In genomic region chr16:76532928-76533217, GRCm38 (mm10) we compare ENCODE assay signal across 11 mouse cellular contexts.
A peak's percentile ranks its signal among the peaks of the same experiment; 100 is the strongest.
DNase-seq lines count a peak whose midpoint lies in the region; ATAC-seq and TF ChIP-seq lines count a peak whose summit lies in the region.
"Had no signal": no experiment of that assay in that cellular context is flagged by ENCODE, and none has a peak within 500 bp of the region (broad histone marks: within the 10 kb centered on the region; RNA-seq: fewer than 3 reads in every experiment).

No protein-coding gene starts in this region.

- 40% methylated on average over 8 of the region's 8 CpGs for WGBS in lung, embryonic 14.5 days

- H3K9me3 ChIP-seq in lung, embryonic 14.5 days (ENCODE audit: low read depth, low read length) = no peaks in the 10 kb centered on the region
- H3K9me3 ChIP-seq in MEL (replicated peaks; ENCODE audit: insufficient read depth, low read length) = no peaks in the 10 kb centered on the region
- H3K9me3 ChIP-seq: hindbrain, embryonic 10.5 days had no signal

- no peaks in the 10 kb centered on the region for H3K36me3 ChIP-seq in lung, embryonic 14.5 days (ENCODE audit: insufficient read depth)
- peaks cover 0 to 5% of the 10 kb centered on the region in 2 experiments; a peak in 2 of 4 replicates for H3K36me3 ChIP-seq in MEL (ENCODE audit: control insufficient read depth in 1 of 2, insufficient read depth in 2 of 2, low read length in 2 of 2)
- H3K36me3 ChIP-seq: hindbrain, embryonic 10.5 days had no signal

- H3K9ac ChIP-seq in lung, embryonic 14.5 days = no peak overlapping the region
- no peak overlapping the region for H3K9ac ChIP-seq in MEL (ENCODE audit: control insufficient read depth, low read depth, low read length, poor library complexity, severe bottlenecking)

- peak; percentile 43 for DNase-seq in lung, embryonic 14.5 days
- DNase-seq in lung, postnatal 10 days = no peak
- peak; percentile 86 for DNase-seq in MEL (ENCODE audit: low read depth, low spot score)
- peak; percentile 76 for DNase-seq in kidney, adult 9 months
- no peak for DNase-seq in adrenal gland, postnatal 36 days
- no peak for DNase-seq in left cerebral cortex, postnatal 10 days (ENCODE audit: extremely low spot score in 1 of 2, low spot score in 2 of 2)
- no peak for DNase-seq in cerebellum, adult 11-12 months
- DNase-seq: adrenal gland, postnatal 14 days; cerebellum, postnatal 10 days had no signal

- TF ChIP-seq CTCF in lung, embryonic 14.5 days (IDR thresholded peaks at IDR 0.05; ENCODE audit: low read depth) = no peak
- no peak for TF ChIP-seq CTCF in MEL (IDR thresholded peaks at IDR 0.05 in 2 of 3, conservative IDR thresholded peaks at IDR 0.05 in 1 of 3; ENCODE audit: control insufficient read depth in 1 of 3, insufficient read depth in 1 of 3, low read depth in 2 of 3, low read length in 3 of 3, poor library complexity in 1 of 3, severe bottlenecking in 1 of 3)

- TF ChIP-seq EP300 in MEL (IDR thresholded peaks at IDR 0.05; ENCODE audit: low read depth in 1 of 2, low read length in 2 of 2) = peak; percentile 59 to 66; a peak in 3 of 4 replicates

- H3K4me1 ChIP-seq in lung, embryonic 14.5 days (ENCODE audit: insufficient read depth) = peaks cover 11% of the 10 kb centered on the region; the same call in 1 of the 2 replicates
- peaks cover 0 to 8% of the 10 kb centered on the region in 2 experiments; a peak in 2 of 4 replicates for H3K4me1 ChIP-seq in MEL (ENCODE audit: control insufficient read depth in 1 of 2, insufficient read depth in 2 of 2, low read length in 2 of 2)
- H3K4me1 ChIP-seq: hindbrain, embryonic 10.5 days had no signal

- H3K79me2 ChIP-seq in MEL (ENCODE audit: control insufficient read depth, insufficient read depth, low read length, poor library complexity) = no peaks in the 10 kb centered on the region

- peak overlapping the region; percentile 48; the same call in 1 of the 2 replicates for H3K27ac ChIP-seq in lung, embryonic 14.5 days (ENCODE audit: low read depth)
- peak overlapping the region; percentile 12; the same call in 1 of the 2 replicates for H3K27ac ChIP-seq in MEL (ENCODE audit: control insufficient read depth, low read depth, low read length)

- no peak for TF ChIP-seq POLR2A in MEL (IDR thresholded peaks at IDR 0.05; ENCODE audit: control insufficient read depth in 1 of 2, insufficient read depth in 1 of 2, low read depth in 1 of 2, low read length in 2 of 2, poor library complexity in 1 of 2)

- no peak overlapping the region for H3K4me3 ChIP-seq in lung, embryonic 14.5 days (ENCODE audit: low read depth, low read length)
- peak overlapping the region; percentile 58 to 79 for H3K4me3 ChIP-seq in MEL (ENCODE audit: control insufficient read depth in 1 of 2, insufficient read depth in 1 of 2, low read depth in 2 of 2, low read length in 2 of 2)
- H3K4me3 ChIP-seq: hindbrain, embryonic 10.5 days had no signal

- H3K4me2 ChIP-seq in lung, embryonic 14.5 days = peak overlapping the region; percentile 28; the same call in 1 of the 2 replicates

- intact Hi-C loops in left cerebral cortex, postnatal 10 days (cut with DNase I) = no loop called here

- no peaks in the 10 kb centered on the region for H3K27me3 ChIP-seq in lung, embryonic 14.5 days (ENCODE audit: insufficient read depth, low read length)
- H3K27me3 ChIP-seq in MEL (ENCODE audit: control insufficient read depth in 1 of 2, insufficient read depth in 2 of 2, low read length in 2 of 2) = no peaks in the 10 kb centered on the region; a peak in 1 of 4 replicates

- TF ChIP-seq RAD21 in MEL (IDR thresholded peaks at IDR 0.05; ENCODE audit: low read depth, low read length) = no peak

- ATAC-seq in lung, embryonic 14.5 days (ENCODE audit: insufficient read depth) = no peak
- peak; percentile 25 for ATAC-seq in megakaryocyte-erythroid progenitor cell, adult 5-6 weeks (replicated peaks; ENCODE audit: low FRiP score, low TSS enrichment, poor library complexity, severe bottlenecking)

TF ChIP-seq in MEL, 35 proteins besides CTCF, POLR2A, EP300 and RAD21:
- TF ChIP-seq RCOR1 (IDR thresholded peaks at IDR 0.05; ENCODE audit: low read depth, low read length) = peak; percentile 61
- peak; percentile 25; the same call in 1 of the 2 replicates for TF ChIP-seq TCF12 (IDR thresholded peaks at IDR 0.05; ENCODE audit: low read depth, low read length)
- TF ChIP-seq MYC (IDR thresholded peaks at IDR 0.05; ENCODE audit: low read depth, low read length) = 0 out of 2 replicates have a peak, but pooled peaks have one; percentile 27
- TF ChIP-seq CHD1 (IDR thresholded peaks at IDR 0.05; ENCODE audit: low read depth, low read length) = no peak
- TF ChIP-seq BHLHE40 (IDR thresholded peaks at IDR 0.05; ENCODE audit: borderline replicate concordance, low read depth, low read length) = no peak
- TF ChIP-seq ETS1 (IDR thresholded peaks at IDR 0.05; ENCODE audit: low read depth, low read length) = 0 out of 2 replicates have a peak, but pooled peaks have one; percentile 43
- peak; percentile 57 for TF ChIP-seq GATA1 (IDR thresholded peaks at IDR 0.05; ENCODE audit: low read depth, low read length)
- TF ChIP-seq USF1 (IDR thresholded peaks at IDR 0.05; ENCODE audit: low read depth, low read length) = peak; percentile 40; the same call in 1 of the 2 replicates
- 0 out of 2 replicates have a peak, but pooled peaks have one; percentile 80 for TF ChIP-seq MAZ (IDR thresholded peaks at IDR 0.05; ENCODE audit: low read depth, low read length)
- TF ChIP-seq MEF2A (IDR thresholded peaks at IDR 0.05; ENCODE audit: extremely low read depth, insufficient replicate concordance, low read depth, low read length, poor library complexity, severe bottlenecking) = no peak
- TF ChIP-seq HCFC1 (IDR thresholded peaks at IDR 0.05; ENCODE audit: low read depth, low read length) = 0 out of 2 replicates have a peak, but pooled peaks have one; percentile 43

Comparison
In these comparisons a context has a peak if more than half of its experiments do, and no peak if none do; other contexts are left out.
1. DNase-seq: peak in lung, embryonic 14.5 days (single experiment), MEL (single experiment) and kidney, adult 9 months (single experiment); none in lung, postnatal 10 days (single experiment), adrenal gland, postnatal 36 days (0 of 2), left cerebral cortex, postnatal 10 days (0 of 2) and cerebellum, adult 11-12 months (single experiment).